Mouse (Mus musculus): Measurements from ENCODE around the gene Ankrd52. TPM values are rescaled to one million over a fixed set of nuclear protein-coding genes. Genes with fewer than 3 reads are reported as not detected.

Ankrd52 gene
- polyA plus RNA-seq, 1 experiment from 2014 or later: 9.9 TPM

- no peak for DNase-seq (ENCODE audit: low spot score)
Observed at GRCm38 (mm10) chr10:128438675-128439279, 61.9 kb downstream of the Ankrd52 start.

GRCm38 (mm10) chr10:128440407-128440806, 63.5 kb downstream of the Ankrd52 start:
- peak; percentile 41 for DNase-seq (ENCODE audit: low spot score)

- no peak for DNase-seq (ENCODE audit: low spot score)
Observed at GRCm38 (mm10) chr10:128441324-128442119, 64.6 kb downstream of the Ankrd52 start.

GRCm38 (mm10) chr10:128442718-128443117, 65.8 kb downstream of the Ankrd52 start:
- DNase-seq (ENCODE audit: low spot score): no peak

DNA sequence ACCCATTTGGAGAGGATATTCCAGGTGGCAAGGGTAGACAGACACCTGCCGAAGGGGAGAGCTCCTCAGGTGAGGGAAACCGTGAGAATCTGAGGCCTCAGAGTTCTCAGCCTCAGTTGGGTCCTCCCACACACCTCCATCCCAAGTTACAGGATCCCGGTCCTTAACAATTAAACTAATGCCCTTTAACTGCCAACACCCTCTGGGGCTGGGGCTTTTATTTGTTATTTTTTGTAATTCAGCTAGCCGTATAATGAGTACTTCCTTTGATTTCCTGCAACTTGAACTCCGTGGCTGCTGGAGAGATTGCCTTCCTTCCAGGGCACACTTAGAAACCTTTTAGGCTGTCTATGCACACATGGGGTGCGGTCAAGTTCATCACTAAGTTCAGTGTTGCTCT, 67.4 kb downstream of the Ankrd52 start:
- DNase-seq (ENCODE audit: low spot score): no peak

DNA sequence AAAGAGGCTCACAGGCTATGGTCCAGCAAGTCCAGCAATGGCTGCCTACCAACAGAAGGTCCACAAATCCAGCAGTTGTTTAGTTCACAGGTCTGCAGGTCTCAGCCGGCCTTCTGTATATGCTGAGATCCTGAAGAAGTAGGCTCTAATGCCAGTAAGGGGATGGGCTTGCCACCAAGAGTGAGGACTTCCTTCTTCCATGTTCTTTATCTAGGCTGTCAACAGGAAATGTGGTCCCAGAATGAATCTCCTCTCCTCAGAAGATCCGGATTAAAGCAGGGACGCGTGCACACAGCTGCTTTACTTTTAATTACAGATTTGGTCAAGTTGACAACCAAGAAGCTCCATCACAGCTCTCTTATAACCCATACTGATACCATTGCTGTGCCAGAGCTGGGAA, 68.5 kb downstream of the Ankrd52 start:
- DNase-seq (ENCODE audit: low spot score): no peak

GRCm38 (mm10) chr10:128451014-128451413, 74.1 kb downstream of the Ankrd52 start:
- DNase-seq (ENCODE audit: low spot score): no peak

DNA sequence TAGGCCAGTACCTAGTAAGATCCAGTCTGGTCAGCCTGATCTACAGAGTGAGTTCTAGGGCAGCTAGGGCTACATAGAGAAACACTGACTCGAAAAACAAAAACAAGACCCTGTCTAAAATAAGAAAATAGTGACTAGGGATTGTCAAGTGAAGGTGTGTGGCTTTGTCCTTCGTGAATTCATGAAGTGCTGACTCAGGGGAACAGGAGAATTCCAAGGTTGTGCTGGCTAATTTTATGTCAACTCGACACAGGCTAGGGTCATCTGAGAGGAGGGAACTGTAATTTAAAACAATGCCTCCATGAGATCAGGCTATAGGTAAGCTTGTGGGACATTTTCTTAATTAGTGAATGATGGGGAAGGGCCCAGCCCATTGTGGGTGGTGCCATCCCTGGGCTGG, 77.6 kb downstream of the Ankrd52 start:
- DNase-seq (ENCODE audit: low spot score): no peak

GRCm38 (mm10) chr10:128455280-128455679, 78.4 kb downstream of the Ankrd52 start:
- DNase-seq (ENCODE audit: low spot score): peak; percentile 87

DNA sequence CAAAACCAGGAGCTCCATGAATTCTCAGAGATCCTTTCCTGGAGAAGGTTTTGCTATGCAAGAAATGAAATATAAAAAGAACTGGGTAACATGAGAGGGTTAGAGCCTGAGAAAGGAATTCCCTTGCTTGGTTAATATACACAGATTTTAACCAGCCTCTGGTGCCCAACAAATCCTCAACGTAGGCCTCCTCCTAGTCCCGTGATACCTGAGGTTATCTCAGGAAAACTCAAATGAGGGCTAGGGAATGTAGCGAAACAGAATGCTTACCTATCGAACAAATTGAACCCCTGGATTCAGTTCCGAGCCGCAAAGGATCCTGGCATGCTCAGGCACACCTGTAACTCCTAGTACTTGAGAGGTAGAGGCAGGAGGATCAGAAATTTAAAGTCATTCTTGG, 80.8 kb downstream of the Ankrd52 start:
- no peak for DNase-seq (ENCODE audit: low spot score)

Small RNAs within 50 kb of the gene (microRNA-seq; reads per million reads assigned to microRNA genes)
- gene Gm25361 (ENCODE audit: borderline number of aligned reads) (not detected), gene Gm26308 (ENCODE audit: borderline number of aligned reads) (not detected), gene Mir6914 (ENCODE audit: borderline number of aligned reads) (2.1 reads per million), gene Mir6915 (ENCODE audit: borderline number of aligned reads) (not detected), gene Mir8105 (ENCODE audit: borderline number of aligned reads) (2.5 reads per million)

Other genes with a start within 250 kb of the Ankrd52 start
- 14.1 and 17.3 TPM in 2 replicates for gene Rbms2, start 196.8 kb upstream of the Ankrd52 start, polyA plus RNA-seq (2015; fragmentation: Nextera tagmentation; extraction: Ambion mirVana)
- 0.78 and 1.5 TPM in 2 replicates for gene Gls2, start 182.7 kb upstream of the Ankrd52 start, polyA plus RNA-seq (2015; fragmentation: Nextera tagmentation; extraction: Ambion mirVana)
- 15.4 and 17.1 TPM in 2 replicates for gene Spryd4, start 165.3 kb upstream of the Ankrd52 start, polyA plus RNA-seq (2015; fragmentation: Nextera tagmentation; extraction: Ambion mirVana)
- gene Mip, start 151.3 kb upstream of the Ankrd52 start, polyA plus RNA-seq (2015; fragmentation: Nextera tagmentation; extraction: Ambion mirVana): 0.06 TPM in 1 of 2 replicates, not detected in the other
- 51.7 and 59.7 TPM in 2 replicates for gene Timeless, start 145.1 kb upstream of the Ankrd52 start, polyA plus RNA-seq (2015; fragmentation: Nextera tagmentation; extraction: Ambion mirVana)
- 0.28 and 0.40 TPM in 2 replicates for gene Apon, start 123.0 kb upstream of the Ankrd52 start, polyA plus RNA-seq (2015; fragmentation: Nextera tagmentation; extraction: Ambion mirVana)
- 0.17 TPM in 1 of 2 replicates, not detected in the other for gene Apof, start 108.4 kb upstream of the Ankrd52 start, polyA plus RNA-seq (2015; fragmentation: Nextera tagmentation; extraction: Ambion mirVana)
- 22.6 and 25.1 TPM in 2 replicates for gene Stat2, start 106.6 kb upstream of the Ankrd52 start, polyA plus RNA-seq (2015; fragmentation: Nextera tagmentation; extraction: Ambion mirVana)
- 2.5 and 3.1 TPM in 2 replicates for gene Il23a, start 78.4 kb upstream of the Ankrd52 start, polyA plus RNA-seq (2015; fragmentation: Nextera tagmentation; extraction: Ambion mirVana)
- gene Pan2, start 73.8 kb upstream of the Ankrd52 start, polyA plus RNA-seq (2015; fragmentation: Nextera tagmentation; extraction: Ambion mirVana): 26.2 and 31.8 TPM in 2 replicates
- 223 and 247 TPM in 2 replicates for gene Cnpy2, start 54.7 kb upstream of the Ankrd52 start, polyA plus RNA-seq (2015; fragmentation: Nextera tagmentation; extraction: Ambion mirVana)
- 154 and 157 TPM in 2 replicates for gene Cs, start 39.4 kb upstream of the Ankrd52 start, polyA plus RNA-seq (2015; fragmentation: Nextera tagmentation; extraction: Ambion mirVana)
- gene Coq10a, start 8.1 kb upstream of the Ankrd52 start, polyA plus RNA-seq (2015; fragmentation: Nextera tagmentation; extraction: Ambion mirVana): 17.1 and 21.8 TPM in 2 replicates
- 0.38 and 0.44 TPM in 2 replicates for gene Slc39a5, start 24.1 kb downstream of the Ankrd52 start, polyA plus RNA-seq (2015; fragmentation: Nextera tagmentation; extraction: Ambion mirVana)
- 59.0 and 68.0 TPM in 2 replicates for gene Nabp2, start 34.4 kb downstream of the Ankrd52 start, polyA plus RNA-seq (2015; fragmentation: Nextera tagmentation; extraction: Ambion mirVana)
- gene Rnf41, start 34.5 kb downstream of the Ankrd52 start, polyA plus RNA-seq (2015; fragmentation: Nextera tagmentation; extraction: Ambion mirVana): 30.0 and 31.7 TPM in 2 replicates
- 37.2 and 41.7 TPM in 2 replicates for gene Smarcc2, start 82.1 kb downstream of the Ankrd52 start, polyA plus RNA-seq (2015; fragmentation: Nextera tagmentation; extraction: Ambion mirVana)
- gene Myl6, start 117.0 kb downstream of the Ankrd52 start, polyA plus RNA-seq (2015; fragmentation: Nextera tagmentation; extraction: Ambion mirVana): 963 and 1,020 TPM in 2 replicates
- 3.8 and 5.2 TPM in 2 replicates for gene Myl6b, start 121.6 kb downstream of the Ankrd52 start, polyA plus RNA-seq (2015; fragmentation: Nextera tagmentation; extraction: Ambion mirVana)
- 43.2 and 44.6 TPM in 2 replicates for gene Esyt1, start 148.8 kb downstream of the Ankrd52 start, polyA plus RNA-seq (2015; fragmentation: Nextera tagmentation; extraction: Ambion mirVana)
- gene Zc3h10, start 170.7 kb downstream of the Ankrd52 start, polyA plus RNA-seq (2015; fragmentation: Nextera tagmentation; extraction: Ambion mirVana): 17.8 and 18.8 TPM in 2 replicates
- gene Rpl41, start 172.2 kb downstream of the Ankrd52 start, polyA plus RNA-seq (2015; fragmentation: Nextera tagmentation; extraction: Ambion mirVana): 4,302 and 4,551 TPM in 2 replicates
- gene Pa2g4, start 188.9 kb downstream of the Ankrd52 start, polyA plus RNA-seq (2015; fragmentation: Nextera tagmentation; extraction: Ambion mirVana): 238 and 264 TPM in 2 replicates
- gene Erbb3, start 212.5 kb downstream of the Ankrd52 start, polyA plus RNA-seq (2015; fragmentation: Nextera tagmentation; extraction: Ambion mirVana): 0.85 and 0.87 TPM in 2 replicates
- 1,143 and 1,215 TPM in 2 replicates for gene Rps26, start 249.6 kb downstream of the Ankrd52 start, polyA plus RNA-seq (2015; fragmentation: Nextera tagmentation; extraction: Ambion mirVana)

All from thymus, postnatal 0 days (tissue).